Mouse (Mus musculus): ENCODE data around the gene Tap2.

DNA sequence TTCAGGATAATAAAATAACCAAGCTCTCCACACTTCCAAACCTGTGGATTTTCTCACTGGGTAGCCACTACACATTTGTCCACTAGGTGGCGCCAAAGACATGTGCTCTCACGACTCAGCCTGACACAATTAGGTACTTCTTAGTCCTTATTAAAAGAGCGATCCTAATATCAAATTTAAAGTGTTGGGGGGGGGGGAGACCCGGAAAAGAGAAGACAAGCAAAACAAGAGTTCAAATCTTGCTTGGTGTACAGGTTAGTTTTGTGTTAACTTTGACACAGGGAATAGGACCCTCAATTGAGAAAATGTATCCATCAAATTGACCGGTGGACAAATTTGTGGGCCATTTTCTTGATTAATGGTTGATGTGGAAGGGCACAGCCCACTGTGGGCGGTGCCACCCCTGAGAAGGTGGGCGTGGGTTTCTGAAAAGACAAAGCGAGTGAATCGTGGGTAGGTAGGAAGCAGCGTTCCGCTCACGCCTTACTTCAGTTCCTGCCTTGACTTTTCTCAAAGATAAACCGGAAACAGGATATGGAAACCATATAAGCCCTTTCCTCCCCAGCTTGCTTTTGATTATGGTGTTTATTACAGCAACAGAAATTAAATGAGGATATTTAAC lies 32.3 kb upstream of the Tap2 start:
- TF ChIP-seq CTCF (IDR thresholded peaks at IDR 0.05; ENCODE audit: insufficient read depth, low read depth, low read length) (no peak), POLR2A (IDR thresholded peaks at IDR 0.05; ENCODE audit: insufficient read depth, low read depth, low read length) (no peak)
